Mouse (Mus musculus) forebrain, embryonic 14.5 days (tissue): Measurements from ENCODE around the gene Icam4. TPM values are rescaled to one million over a fixed set of nuclear protein-coding genes. Genes with fewer than 3 reads are reported as not detected.
"Not testable (repeated sequence)": the region's sequence is repeated elsewhere in the genome, so short reads cannot be mapped to it uniquely, and the experiment has no call there.

Experiments
- ATAC-seq: fragments of 200-750 bp; cut with Nextera tagmentation; 2 replicates; pipeline ENCODE4 v1.8.0; 2017; ENCODE audit warnings: mild to moderate bottlenecking, moderate library complexity
- DNase-seq: peaks from one replicate; pipeline ENCODE4 v3.0.0-alpha.2; 2015; ENCODE audit warnings: low spot score
- H3K27ac ChIP-seq: fragments of 300-500 bp; sonication (generic); 2 replicates; pipeline ENCODE4 v1.5.1; 2014; ENCODE audit warnings: low read depth, mild to moderate bottlenecking, control low read depth, low read length, moderate library complexity
- H3K27me3 ChIP-seq: fragments of 300-500 bp; sonication (generic); replicated peaks from 2 replicates; pipeline ENCODE4 v1.6.1; 2014; ENCODE audit warnings: low read length, control low read depth, mixed read lengths; ENCODE audit not compliant: control insufficient read depth, insufficient read depth
- H3K36me3 ChIP-seq: fragments of 300-500 bp; sonication (generic); 2 replicates; pipeline ENCODE4 v1.6.1; 2014; ENCODE audit warnings: low read length, control low read depth; ENCODE audit not compliant: control insufficient read depth, insufficient read depth
- H3K4me1 ChIP-seq: fragments of 300-500 bp; sonication (generic); 2 replicates; pipeline ENCODE4 v1.6.1; 2014; ENCODE audit warnings: antibody characterized with exemption, low read length, control low read depth; ENCODE audit not compliant: control insufficient read depth, insufficient read depth
- H3K4me2 ChIP-seq: fragments of 300-500 bp; sonication (generic); 2 replicates; pipeline ENCODE4 v1.6.1; 2014; ENCODE audit warnings: mild to moderate bottlenecking, control low read depth, low read length
- H3K4me3 ChIP-seq: fragments of 300-500 bp; sonication (generic); 2 replicates; pipeline ENCODE4 v1.5.1; 2014; ENCODE audit warnings: low read depth, low read length, control low read depth
- H3K9ac ChIP-seq: fragments of 300-500 bp; sonication (generic); 2 replicates; pipeline ENCODE4 v1.6.1; 2014; ENCODE audit warnings: mild to moderate bottlenecking, low read length, control low read depth, moderate library complexity
- H3K9me3 ChIP-seq: fragments of 300-500 bp; sonication (generic); replicated peaks from 2 replicates; pipeline ENCODE4 v1.6.1; 2016; ENCODE audit warnings: low read length, control low read depth, mixed read lengths; ENCODE audit not compliant: control insufficient read depth
- WGBS: fragments of 180-500 bp; shearing (Covaris S2); extraction: QIAGEN DNeasy Blood & Tissue Kit; methylation state at CpG from one replicate; pipeline ENCODE4 v1.1.7; 2014; 5-methylcytosine and 5-hydroxymethylcytosine counted together
- polyA plus RNA-seq: library from polyadenylated mRNA; unstranded; fragments of >200 nt; fragmentation: Nextera tagmentation; extraction: Ambion mirVana; gene quantifications from 2 replicates; pipeline ENCODE4 v1.2.1, GENCODE M21; 2014

Gene Icam4
- polyA plus RNA-seq, 1 experiment from 2014 or later: not detected

GRCm38 (mm10) chr9:20993165-20993898 is 35.8 kb upstream of the Icam4 start:
- Histone ChIP-seq H3K36me3 (no peaks in the 10 kb centered on the region), H3K9me3 (no peaks in the 10 kb centered on the region), H3K4me1 (no peaks in the 10 kb centered on the region), H3K9ac (no peak overlapping the region), H3K4me3 (no peak overlapping the region), H3K27me3 (no peaks in the 10 kb centered on the region), H3K27ac (no peak overlapping the region), H3K4me2 (no peak overlapping the region)
- 57% methylated on average over 5 of the region's 5 CpGs for WGBS
- DNase-seq (no peak), ATAC-seq (no peak)

DNA sequence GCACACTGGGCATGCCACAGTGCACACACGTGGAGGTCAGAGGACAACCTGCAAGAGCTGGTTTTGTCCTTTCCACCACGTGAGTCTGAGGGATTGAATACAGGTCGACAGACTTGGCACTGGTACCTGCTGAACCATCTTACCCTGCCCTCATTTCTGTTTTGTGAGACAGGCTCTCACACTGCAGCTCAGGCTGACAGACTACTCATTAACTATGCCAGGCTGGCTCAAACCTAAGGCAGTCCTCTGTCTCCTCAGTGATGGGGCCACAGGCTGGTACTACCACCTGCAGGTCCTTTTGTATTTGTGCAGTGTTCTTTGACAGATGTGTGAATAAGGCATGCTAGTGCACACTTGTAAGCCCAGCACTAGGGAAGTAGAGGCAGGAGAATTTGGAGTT is 34.1 kb upstream of the Icam4 start:
- H3K9ac ChIP-seq: no peak overlapping the region
- DNase-seq: no peak
- no peaks in the 10 kb centered on the region for H3K9me3 ChIP-seq
- ATAC-seq: no peak
- H3K27ac ChIP-seq: no peak overlapping the region
- no peaks in the 10 kb centered on the region for H3K4me1 ChIP-seq
- H3K36me3 ChIP-seq: no peaks in the 10 kb centered on the region
- H3K4me2 ChIP-seq: no peak overlapping the region
- no peak overlapping the region for H3K4me3 ChIP-seq
- H3K27me3 ChIP-seq: no peaks in the 10 kb centered on the region
- 51% methylated on average over 3 of the region's 3 CpGs for WGBS

DNA sequence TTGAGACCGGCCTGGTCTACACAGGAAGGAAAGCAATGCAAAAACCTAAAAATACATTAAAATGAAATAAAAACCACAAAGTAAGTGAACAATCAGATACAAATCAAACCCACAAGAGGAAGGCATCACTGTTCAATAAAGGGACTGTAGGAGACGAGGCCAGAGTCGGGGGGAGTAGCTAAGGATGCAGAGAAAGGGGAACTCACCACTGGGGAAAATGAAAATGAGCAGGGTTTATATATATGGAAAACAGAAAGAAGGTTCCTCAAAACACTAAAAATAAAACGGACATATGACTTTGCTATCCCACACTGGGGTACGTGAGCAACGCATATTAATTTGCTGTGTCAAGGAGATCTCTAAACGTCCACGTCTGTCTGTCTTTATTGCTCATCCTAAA is 32.1 kb upstream of the Icam4 start:
- no peak overlapping the region for H3K4me3 ChIP-seq
- DNase-seq (no peak), ATAC-seq (no peak)
- no peak overlapping the region for H3K9ac ChIP-seq
- no peaks in the 10 kb centered on the region for H3K4me1 ChIP-seq
- no peaks in the 10 kb centered on the region for H3K27me3 ChIP-seq
- no peak overlapping the region for H3K27ac ChIP-seq
- no peaks in the 10 kb centered on the region for H3K36me3 ChIP-seq
- H3K9me3 ChIP-seq: no peaks in the 10 kb centered on the region
- no peak overlapping the region for H3K4me2 ChIP-seq
- WGBS: 91% methylated on average over 8 of the region's 8 CpGs

DNA sequence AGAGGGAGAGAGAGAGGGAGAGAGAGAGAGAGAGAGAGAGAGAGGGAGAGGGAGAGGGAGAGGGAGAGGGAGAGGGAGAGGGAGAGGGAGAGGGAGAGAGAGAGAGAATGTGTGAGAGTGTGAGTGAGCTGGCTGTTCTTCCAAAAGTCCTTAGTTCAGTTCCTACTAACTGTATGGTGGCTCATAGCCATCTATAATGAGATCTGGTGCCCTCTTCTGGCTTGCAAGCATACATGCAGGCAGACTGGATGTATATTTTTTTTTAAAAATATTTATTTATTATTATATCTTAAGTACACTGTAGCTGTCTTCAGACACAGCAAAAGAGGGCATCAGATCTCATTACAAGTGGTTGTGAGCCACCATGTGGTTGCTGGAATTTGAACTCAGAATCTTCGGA is 30.8 kb upstream of the Icam4 start:
- H3K27me3 ChIP-seq, ATAC-seq, H3K9me3 ChIP-seq, H3K36me3 ChIP-seq, H3K9ac ChIP-seq, DNase-seq, H3K4me3 ChIP-seq, H3K4me2 ChIP-seq, H3K4me1 ChIP-seq, H3K27ac ChIP-seq: not testable (repeated sequence)
- WGBS: 83% methylated on average over 1 of the region's 1 CpGs

- ATAC-seq (no peak), DNase-seq (no peak)
- H3K27me3 ChIP-seq: no peaks in the 10 kb centered on the region
- no peak overlapping the region for H3K9ac ChIP-seq
- H3K27ac ChIP-seq: no peak overlapping the region
- H3K9me3 ChIP-seq: no peaks in the 10 kb centered on the region
- H3K4me3 ChIP-seq: no peak overlapping the region
- H3K36me3 ChIP-seq: peaks cover 7% of the 10 kb centered on the region; the same call in 1 of the 2 replicates
- no peak overlapping the region for H3K4me2 ChIP-seq
- H3K4me1 ChIP-seq: no peaks in the 10 kb centered on the region
Measured at GRCm38 (mm10) chr9:21000811-21001210, 28.4 kb upstream of the Icam4 start.

DNA sequence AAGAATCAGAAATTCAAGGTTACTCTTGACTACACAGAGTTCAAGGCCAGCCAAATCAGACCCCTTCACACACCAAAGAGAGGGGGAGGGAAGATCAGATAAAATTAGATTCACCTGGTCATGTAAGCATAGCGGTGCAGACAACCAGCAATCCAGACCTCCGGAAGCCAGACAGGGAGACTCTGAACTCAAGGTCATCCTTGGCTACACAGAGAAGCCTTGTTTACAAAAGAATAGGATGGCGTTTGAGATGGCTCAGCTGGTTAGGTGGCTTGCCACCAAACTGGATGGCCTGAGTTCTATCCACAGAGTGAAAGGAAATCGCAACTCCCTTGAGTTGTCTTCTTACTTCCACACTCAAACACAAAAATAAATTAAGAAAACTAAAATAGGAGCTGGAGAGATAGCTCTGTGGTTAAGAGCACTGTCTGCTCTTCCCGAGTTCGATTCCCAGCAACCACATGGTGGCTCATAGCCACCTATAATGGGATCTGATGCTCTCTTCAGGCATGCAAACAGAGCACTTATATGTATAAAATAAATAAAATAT is 27.4 kb upstream of the Icam4 start:
- Histone ChIP-seq H3K27me3 (no peaks in the 10 kb centered on the region), H3K4me1 (no peaks in the 10 kb centered on the region), H3K4me3 (no peak overlapping the region), H3K9ac (no peak overlapping the region), H3K9me3 (no peaks in the 10 kb centered on the region), H3K27ac (no peak overlapping the region), H3K36me3 (peaks cover 15% of the 10 kb centered on the region), H3K4me2 (peak overlapping the region; percentile 82)
- WGBS: 79% methylated on average over 6 of the region's 6 CpGs
- DNase-seq (no peak), ATAC-seq (no peak)

DNA sequence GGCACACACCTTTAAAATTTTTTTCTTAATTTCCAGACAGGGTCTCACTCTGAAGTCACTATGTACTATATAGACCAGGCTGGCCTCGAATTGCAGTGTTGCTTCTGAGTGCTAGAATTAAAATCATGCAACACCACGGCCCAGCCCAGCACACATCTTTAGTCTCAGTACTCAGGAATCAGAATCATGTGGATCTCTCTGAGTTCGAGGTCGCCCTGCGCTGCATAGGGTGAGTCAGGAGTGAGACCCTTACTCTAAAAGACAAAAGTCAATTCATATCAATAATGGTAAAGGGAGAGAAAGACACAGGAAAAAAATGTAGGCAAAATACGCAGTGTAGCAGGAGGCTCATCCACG is 26.9 kb upstream of the Icam4 start:
- WGBS: 11% methylated on average over 7 of the region's 7 CpGs
- Histone ChIP-seq H3K4me2 (peak overlapping the region; percentile 82), H3K9me3 (no peaks in the 10 kb centered on the region), H3K4me3 (peak overlapping the region; percentile 80), H3K27ac (peak overlapping the region; percentile 70), H3K4me1 (no peaks in the 10 kb centered on the region), H3K27me3 (no peaks in the 10 kb centered on the region), H3K36me3 (peaks cover 20% of the 10 kb centered on the region), H3K9ac (peak overlapping the region; percentile 84)
- ATAC-seq (peak; percentile 55; the same call in 1 of the 2 replicates), DNase-seq (no peak)

DNA sequence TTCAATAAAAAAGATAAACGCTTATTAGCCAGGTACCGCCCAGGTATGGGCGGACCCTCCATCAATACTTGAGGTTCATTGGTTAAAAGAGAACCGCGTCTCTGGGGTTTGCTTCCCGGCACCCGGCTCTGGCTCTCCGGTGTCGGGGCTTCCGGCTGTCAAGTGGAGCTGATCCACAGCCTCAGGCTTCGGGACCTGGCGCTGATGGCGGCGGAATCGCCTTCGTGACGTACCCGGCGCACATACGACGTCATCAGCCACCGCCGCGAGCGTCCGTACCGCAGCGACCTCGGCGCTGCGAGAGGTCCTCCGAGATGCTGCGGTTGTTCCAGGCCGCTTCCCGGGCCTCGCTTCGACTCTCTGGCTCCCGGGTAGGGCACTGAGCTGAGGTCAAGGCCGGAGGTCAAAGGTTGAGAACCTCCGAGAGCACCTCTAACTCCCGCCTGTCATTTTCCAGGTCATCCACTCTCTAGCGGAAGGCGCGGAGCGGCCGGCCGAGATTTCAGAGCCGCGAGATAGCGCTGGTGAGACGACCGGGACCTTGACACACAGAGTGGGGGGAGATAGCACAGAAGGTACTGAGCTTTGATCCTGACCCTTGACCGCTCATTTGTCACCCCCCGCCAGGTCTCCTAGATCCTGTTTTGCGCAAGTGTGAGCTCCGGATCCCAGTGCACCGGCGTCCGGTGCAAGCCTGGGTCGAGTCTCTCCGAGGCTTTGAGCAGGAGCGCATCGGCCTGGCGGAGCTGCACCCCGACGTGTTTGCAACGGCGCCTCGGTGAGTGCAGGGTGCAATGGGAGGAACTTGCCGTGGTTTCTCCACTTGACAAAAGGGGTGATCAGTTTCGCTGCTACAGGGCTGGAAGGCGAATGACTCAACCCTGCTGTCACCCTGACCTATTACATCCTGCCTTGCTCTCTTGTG is 26.3 kb upstream of the Icam4 start, which contains the start of gene Mrpl4:
TSS of gene Mrpl4 (plus strand) at position 112 of the 925 bp plus-strand sequence.
- DNase-seq (peak; percentile 93), ATAC-seq (peak; percentile 93)
- Histone ChIP-seq H3K27ac (peak within 1 kb of the TSS; percentile 70), H3K4me2 (peak within 1 kb of the TSS; percentile 82), H3K4me3 (peak within 1 kb of the TSS; percentile 80), H3K36me3 (peaks cover 26% of the 10 kb centered on the region), H3K27me3 (no peaks in the 10 kb centered on the region), H3K9me3 (no peaks in the 10 kb centered on the region), H3K4me1 (no peaks in the 10 kb centered on the region), H3K9ac (peak within 1 kb of the TSS; percentile 84)
- WGBS: under 1% methylated on average over 72 of the region's 72 CpGs
